Comparison of ENCODE assay signal across 7 mouse cellular contexts in the genomic region with DNA sequence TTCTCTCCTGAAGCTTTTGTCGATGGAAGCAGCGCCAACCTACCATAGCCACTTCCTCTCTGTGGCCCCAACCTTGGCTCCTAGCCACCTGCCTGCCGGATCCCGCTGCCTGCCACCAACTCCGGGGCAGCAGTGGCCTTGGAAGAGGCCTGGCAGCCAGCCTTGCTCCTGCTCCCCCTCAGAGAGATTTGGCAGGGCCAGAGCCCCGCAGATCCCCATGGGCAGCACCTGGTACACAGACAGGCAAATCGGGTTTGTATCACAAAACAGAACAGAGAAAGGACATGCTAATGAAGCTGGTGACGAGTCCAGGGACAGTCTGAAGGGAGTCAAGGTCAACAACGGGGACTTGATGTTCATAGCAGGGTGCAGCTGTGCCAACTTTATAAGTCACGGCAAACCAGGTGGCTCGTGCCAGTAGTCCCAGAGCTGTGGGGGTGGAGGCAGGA. TPM values are rescaled to one million over a fixed set of nuclear protein-coding genes. Genes with fewer than 3 reads are reported as not detected.
DNase-seq lines count a peak whose midpoint lies in the region; ATAC-seq lines count a peak whose summit lies in the region.

No protein-coding gene starts in this region.

- peak; percentile 74 for DNase-seq in ovary, postnatal 36 days (ENCODE audit: low spot score)
- DNase-seq in ovary, postnatal 14 days (ENCODE audit: low spot score), result no peak
- peak; percentile 89 for DNase-seq in brain, adult 2 months (ENCODE audit: low read depth, low spot score)
- DNase-seq in heart, adult 9 months (ENCODE audit: low spot score in 2 of 2), result peak; percentile 72 to 73
- DNase-seq in yolk sac, embryonic 10.5 days (ENCODE audit: low spot score), result no peak
- DNase-seq in thymus, adult 18-20 months, result no peak

- 0 out of 2 replicates have a peak, but pooled peaks have one; percentile 9 for ATAC-seq in monocyte, adult 5-6 weeks (replicated peaks; ENCODE audit: insufficient number of reproducible peaks, low FRiP score, low TSS enrichment, poor library complexity, severe bottlenecking)

RNA-seq across cellular contexts. Expression of gene Nr0b2, which starts 10.0 kb away (rescaled TPM):
- not detected in 3 replicates for total RNA-seq in monocyte, adult 5-6 weeks (2017)

RNA-seq across cellular contexts. Expression of gene Gpatch3, which starts 11.4 kb away (rescaled TPM):
- total RNA-seq in monocyte, adult 5-6 weeks (2017), result 30.9 to 41.9 TPM (median 32.6 TPM) in 3 replicates

RNA-seq across cellular contexts. Expression of gene Nudc, which starts 17.4 kb away (rescaled TPM):
- total RNA-seq in monocyte, adult 5-6 weeks (2017), result 88.6 to 116 TPM (median 99.8 TPM) in 3 replicates

RNA-seq across cellular contexts. Expression of gene Gpn2, which starts 21.0 kb away (rescaled TPM):
- total RNA-seq in monocyte, adult 5-6 weeks (2017), result 6.9 to 18.7 TPM (median 16.5 TPM) in 3 replicates

RNA-seq across cellular contexts. Expression of gene Sfn, which starts 38.8 kb away (rescaled TPM):
- 6.3 to 20.1 TPM (median 7.1 TPM) in 3 replicates for total RNA-seq in monocyte, adult 5-6 weeks (2017)

Comparison
In these comparisons a context has a peak if more than half of its experiments do, and no peak if none do; other contexts are left out.
1. DNase-seq: peak in ovary, postnatal 36 days (single experiment), brain, adult 2 months (single experiment) and heart, adult 9 months (2 of 2); none in ovary, postnatal 14 days (single experiment), yolk sac, embryonic 10.5 days (single experiment) and thymus, adult 18-20 months (0 of 2).